Mouse (Mus musculus) kidney, embryonic 14.5 days (tissue): ENCODE results near the gene Rps9. TPM values are rescaled to one million over a fixed set of nuclear protein-coding genes. Genes with fewer than 3 reads are reported as not detected.
"Not testable (repeated sequence)": the region's sequence is repeated elsewhere in the genome, so short reads cannot be mapped to it uniquely, and the experiment has no call there.

Experiments used
- ATAC-seq: fragments of 200-750 bp; cut with Nextera tagmentation; 2 replicates; pipeline ENCODE4 v1.8.0; 2017; ENCODE audit warnings: moderate number of reproducible peaks, mild to moderate bottlenecking, moderate TSS enrichment, moderate library complexity; ENCODE audit not compliant: low FRiP score, low TSS enrichment
- H3K27ac ChIP-seq: fragments of 300-500 bp; sonication (generic); 2 replicates; pipeline ENCODE4 v1.5.1; 2014; ENCODE audit warnings: low read depth, mild to moderate bottlenecking, low read length, moderate library complexity, mixed read lengths
- H3K27me3 ChIP-seq: fragments of 300-500 bp; sonication (generic); 2 replicates; pipeline ENCODE4 v1.6.1; 2014; ENCODE audit warnings: mild to moderate bottlenecking, low read length; ENCODE audit not compliant: control insufficient read depth, insufficient read depth
- H3K36me3 ChIP-seq: fragments of 300-500 bp; sonication (generic); 2 replicates; pipeline ENCODE4 v1.6.1; 2014; ENCODE audit warnings: low read length, mixed read lengths; ENCODE audit not compliant: control insufficient read depth, insufficient read depth
- H3K4me1 ChIP-seq: fragments of 300-500 bp; sonication (generic); 2 replicates; pipeline ENCODE4 v1.6.1; 2014; ENCODE audit warnings: low read length, mixed read lengths; ENCODE audit not compliant: control insufficient read depth, insufficient read depth
- H3K4me2 ChIP-seq: fragments of 300-500 bp; sonication (generic); replicated peaks from 2 replicates; pipeline ENCODE4 v1.6.1; 2014; ENCODE audit warnings: low read depth, mild to moderate bottlenecking, low read length
- H3K4me3 ChIP-seq: fragments of 300-500 bp; sonication (generic); 2 replicates; pipeline ENCODE4 v1.5.1; 2014; ENCODE audit warnings: mild to moderate bottlenecking, low read length
- H3K9ac ChIP-seq: fragments of 300-500 bp; sonication (generic); 2 replicates; pipeline ENCODE4 v1.6.1; 2014; ENCODE audit warnings: low read depth, mild to moderate bottlenecking, low read length, moderate library complexity
- H3K9me3 ChIP-seq: fragments of 300-500 bp; sonication (generic); 2 replicates; pipeline ENCODE4 v1.6.1; 2016; ENCODE audit warnings: low read length; ENCODE audit not compliant: control insufficient read depth
- WGBS: fragments of 180-500 bp; shearing (Covaris S2); extraction: QIAGEN DNeasy Blood & Tissue Kit; methylation state at CpG from one replicate; pipeline ENCODE4 v1.1.7; 2014; 5-methylcytosine and 5-hydroxymethylcytosine counted together
- polyA plus RNA-seq: library from polyadenylated mRNA; unstranded; fragments of >200 nt; fragmentation: Nextera tagmentation; extraction: Ambion mirVana; gene quantifications from 2 replicates; pipeline ENCODE4 v1.2.1, GENCODE M21; 2014

The Rps9 gene
- polyA plus RNA-seq, 1 experiment from 2014 or later = 1,617 TPM

DNA sequence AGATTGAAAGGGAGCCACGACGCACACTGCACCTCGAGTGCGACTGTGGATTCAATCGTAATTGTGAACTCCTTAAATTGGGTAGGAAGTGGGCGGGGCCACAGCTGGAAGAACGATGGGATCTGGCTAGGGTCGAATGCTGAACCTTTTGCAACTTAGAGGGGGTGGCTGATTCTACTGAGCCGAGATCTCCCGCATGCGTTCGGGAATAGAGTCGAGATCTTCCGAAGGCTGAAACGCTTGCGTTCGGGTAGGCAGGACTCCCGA is 10.1 kb upstream of the Rps9 start:
- 0% methylated on average over 18 of the region's 18 CpGs for WGBS
- ATAC-seq = no peak
- peaks cover 15% of the 10 kb centered on the region for H3K4me1 ChIP-seq
- peak overlapping the region; percentile 79 for H3K4me3 ChIP-seq
- H3K9me3 ChIP-seq = no peaks in the 10 kb centered on the region
- peak overlapping the region; percentile 94 for H3K27ac ChIP-seq
- H3K4me2 ChIP-seq = peak overlapping the region; percentile 81
- peaks cover 35% of the 10 kb centered on the region for H3K36me3 ChIP-seq
- H3K9ac ChIP-seq = peak overlapping the region; percentile 89
- H3K27me3 ChIP-seq = no peaks in the 10 kb centered on the region

DNA sequence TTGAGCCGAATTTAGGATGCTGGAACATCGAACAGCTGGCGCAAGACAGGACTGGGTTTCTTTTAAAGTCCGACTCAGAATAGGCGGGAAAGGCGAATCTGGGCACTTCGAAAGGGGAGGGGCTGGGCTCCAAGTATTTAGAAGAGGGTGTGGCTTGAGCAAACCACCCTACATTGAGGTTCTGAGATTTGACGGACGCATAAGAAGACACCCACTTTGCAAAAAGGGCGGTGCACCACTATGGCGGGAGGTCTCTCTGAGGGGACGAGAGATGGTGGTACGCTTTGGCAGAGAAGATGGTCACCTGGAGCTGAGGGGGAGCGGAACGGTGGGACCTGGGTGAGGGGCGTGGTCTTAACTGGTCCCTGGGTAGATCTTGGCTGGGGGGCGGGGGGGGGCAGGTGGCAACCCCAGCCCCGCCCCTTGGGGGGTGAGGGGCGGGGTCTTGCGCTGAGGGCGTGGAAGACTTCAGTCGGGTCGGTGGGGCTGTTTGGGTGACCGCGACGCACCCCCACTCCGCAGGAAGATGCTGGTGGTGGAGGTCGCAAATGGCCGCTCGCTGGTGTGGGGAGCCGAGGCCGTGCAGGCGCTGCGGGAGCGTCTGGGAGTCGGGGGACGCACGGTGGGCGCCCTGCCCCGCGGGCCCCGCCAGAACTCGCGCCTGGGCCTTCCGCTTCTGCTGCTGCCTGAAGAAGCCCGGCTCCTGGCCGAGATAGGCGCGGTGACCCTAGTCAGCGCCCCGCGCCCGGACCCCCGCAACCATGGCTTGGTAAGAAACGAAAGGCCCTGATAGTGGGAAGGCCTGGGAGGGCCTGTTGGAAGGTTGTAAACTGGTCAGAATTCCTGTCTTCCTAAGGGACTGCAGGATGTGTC is 9.5 kb upstream of the Rps9 start:
- H3K27ac ChIP-seq = peak overlapping the region; percentile 94
- no peaks in the 10 kb centered on the region for H3K27me3 ChIP-seq
- peak; percentile 77 for ATAC-seq
- peak overlapping the region; percentile 89 for H3K9ac ChIP-seq
- peaks cover 15% of the 10 kb centered on the region for H3K4me1 ChIP-seq
- under 1% methylated on average over 40 of the region's 55 CpGs for WGBS
- H3K9me3 ChIP-seq = no peaks in the 10 kb centered on the region
- peaks cover 37% of the 10 kb centered on the region for H3K36me3 ChIP-seq
- H3K4me3 ChIP-seq = peak overlapping the region; percentile 79
- peak overlapping the region; percentile 81 for H3K4me2 ChIP-seq

DNA sequence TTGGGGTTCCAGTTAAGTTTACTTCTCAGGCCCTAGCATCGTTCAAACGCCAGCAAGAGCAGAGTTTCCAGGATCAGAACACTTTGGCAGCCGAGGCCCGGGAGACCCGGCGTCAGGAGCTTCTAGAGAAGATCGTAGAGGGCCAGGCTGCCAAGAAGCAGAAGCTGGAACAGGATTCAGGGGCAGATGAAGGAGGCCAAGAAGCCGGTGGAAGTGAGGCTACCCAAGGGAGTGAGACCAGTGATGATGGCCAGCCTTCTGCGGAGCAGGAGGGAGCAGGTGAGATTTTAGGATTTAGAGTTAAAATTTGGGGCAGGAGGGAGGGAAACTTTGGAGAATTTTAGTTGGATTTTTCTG is 8.9 kb upstream of the Rps9 start:
- Histone ChIP-seq H3K4me3 (peak overlapping the region; percentile 79), H3K36me3 (peaks cover 40% of the 10 kb centered on the region), H3K4me2 (peak overlapping the region; percentile 81), H3K27ac (peak overlapping the region; percentile 94), H3K4me1 (peaks cover 15% of the 10 kb centered on the region), H3K9ac (peak overlapping the region; percentile 89)
- not testable (repeated sequence) for ATAC-seq, H3K9me3 ChIP-seq, H3K27me3 ChIP-seq
- WGBS = 5% methylated on average over 9 of the region's 9 CpGs

DNA sequence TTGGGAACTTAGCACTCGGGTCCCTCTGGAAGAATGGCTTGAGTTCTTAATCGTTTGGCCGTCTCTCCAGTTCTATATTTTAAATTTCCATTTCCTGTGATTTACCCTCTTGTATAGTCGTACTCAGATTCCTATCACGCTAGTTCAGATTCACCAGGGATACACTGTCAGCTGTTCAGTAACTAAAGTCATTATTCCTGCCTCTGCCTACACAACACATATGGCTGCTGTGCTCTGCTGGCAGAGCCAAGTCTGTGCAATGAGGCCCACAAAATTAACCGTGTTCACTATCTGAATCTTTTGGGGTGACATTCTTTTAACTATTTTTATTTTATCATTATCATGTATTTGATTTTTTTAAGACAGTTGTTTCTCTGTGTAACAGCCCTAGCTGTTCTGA is 5.3 kb upstream of the Rps9 start:
- peaks cover 43% of the 10 kb centered on the region for H3K36me3 ChIP-seq

DNA sequence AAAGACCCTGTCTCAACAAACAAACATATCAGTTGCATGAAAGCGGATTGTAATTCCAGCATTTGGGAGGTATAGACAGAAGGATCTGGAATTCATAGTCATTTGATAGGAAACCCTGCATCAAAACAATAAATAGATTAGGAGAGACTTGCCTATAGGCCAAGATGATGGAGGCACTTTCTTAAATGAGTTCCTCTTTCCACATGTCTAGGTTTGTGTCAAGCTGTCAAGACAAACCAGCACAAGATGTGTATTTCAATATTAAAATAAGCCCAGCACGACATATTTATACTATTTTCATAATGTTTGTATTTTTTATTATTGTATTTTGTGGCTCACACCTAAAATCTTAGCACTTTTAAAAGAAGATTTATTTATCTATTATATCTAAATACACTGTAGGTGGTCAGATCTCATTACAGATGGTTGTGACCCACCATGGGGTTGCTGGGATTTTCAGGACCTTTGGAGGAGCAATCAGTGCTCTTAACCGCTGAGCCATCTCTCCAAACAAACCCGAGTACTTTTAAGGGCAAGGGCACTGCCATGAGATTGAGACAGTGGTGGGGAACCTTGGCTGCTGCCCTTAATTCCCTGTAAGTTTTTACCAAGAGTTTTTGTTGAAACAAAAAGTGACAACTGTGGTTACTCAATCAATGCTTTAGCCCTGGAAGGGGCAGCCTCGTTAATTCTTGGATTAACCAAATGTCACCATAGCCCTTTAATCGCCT is 480 bp upstream of the Rps9 start:
- peak overlapping the region; percentile 47 for H3K4me2 ChIP-seq
- peaks cover 46% of the 10 kb centered on the region for H3K36me3 ChIP-seq
- peak overlapping the region; percentile 95; the same call in 1 of the 2 replicates for H3K27ac ChIP-seq
- no peaks in the 10 kb centered on the region for H3K27me3 ChIP-seq
- 21% methylated on average over 6 of the region's 6 CpGs for WGBS
- H3K4me3 ChIP-seq = peak overlapping the region; percentile 91
- H3K9ac ChIP-seq = peak overlapping the region; percentile 54
- no peaks in the 10 kb centered on the region for H3K9me3 ChIP-seq
- peak; percentile 36 for ATAC-seq
- peaks cover 3% of the 10 kb centered on the region; the same call in 1 of the 2 replicates for H3K4me1 ChIP-seq

More for the DNA sequence above, 5.3 kb upstream of the Rps9 start:
- no peak overlapping the region for H3K27ac ChIP-seq
- H3K9ac ChIP-seq = no peak overlapping the region
- no peaks in the 10 kb centered on the region for H3K27me3 ChIP-seq
- ATAC-seq = no peak
- H3K4me1 ChIP-seq = peaks cover 9% of the 10 kb centered on the region; the same call in 1 of the 2 replicates
- no peaks in the 10 kb centered on the region for H3K9me3 ChIP-seq
- no peak overlapping the region for H3K4me3 ChIP-seq
- H3K4me2 ChIP-seq = no peak overlapping the region
- 94% methylated on average over 6 of the region's 6 CpGs for WGBS

DNA sequence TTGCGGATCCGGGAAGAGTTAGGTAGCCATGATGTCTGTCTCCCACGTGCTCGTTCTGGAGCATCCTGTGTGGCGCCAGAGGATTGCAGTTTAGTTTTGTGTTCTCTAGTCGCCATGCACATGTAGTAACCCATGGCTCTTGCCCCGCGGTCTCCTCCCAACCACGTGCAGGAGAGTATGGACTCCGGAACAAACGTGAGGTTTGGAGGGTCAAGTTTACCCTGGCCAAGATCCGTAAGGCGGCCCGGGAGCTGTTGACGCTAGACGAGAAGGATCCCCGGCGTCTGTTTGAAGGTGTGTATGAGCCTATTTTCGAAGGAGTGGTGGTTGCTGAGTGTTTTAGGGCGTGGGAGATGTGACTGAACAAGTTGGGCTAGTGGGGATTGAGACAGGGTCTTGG is 682 bp downstream of the Rps9 start:
- 0% methylated on average over 20 of the region's 20 CpGs for whole genome bisulfite sequencing
- Histone ChIP-seq H3K9me3 (no peaks in the 10 kb centered on the region), H3K4me2 (peak overlapping the region; percentile 87), H3K36me3 (peaks cover 40% of the 10 kb centered on the region), H3K4me1 (peaks cover 3% of the 10 kb centered on the region; the same call in 1 of the 2 replicates), H3K4me3 (peak overlapping the region; percentile 91), H3K27ac (peak overlapping the region; percentile 95), H3K27me3 (no peaks in the 10 kb centered on the region), H3K9ac (peak overlapping the region; percentile 94)
- peak; percentile 25 for ATAC-seq

DNA sequence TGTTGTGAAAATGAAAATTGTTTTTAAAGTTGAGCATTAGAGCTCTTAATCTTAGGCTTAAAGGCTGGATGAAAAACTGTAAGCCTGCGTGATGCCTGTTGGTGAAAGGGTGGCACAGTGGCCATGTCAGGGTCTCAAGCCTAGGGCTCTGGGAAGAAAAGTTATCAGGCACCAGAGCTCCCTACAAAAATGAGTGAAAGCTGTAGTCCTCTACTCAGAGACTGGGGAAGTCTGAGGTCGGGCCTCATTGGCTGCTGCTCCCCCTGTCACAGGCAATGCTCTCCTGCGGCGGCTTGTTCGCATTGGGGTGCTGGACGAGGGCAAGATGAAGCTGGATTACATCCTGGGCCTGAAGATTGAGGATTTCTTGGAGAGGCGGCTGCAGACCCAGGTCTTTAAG is 1.7 kb downstream of the Rps9 start:
- Histone ChIP-seq H3K9ac (peak overlapping the region; percentile 94), H3K4me3 (peak overlapping the region; percentile 91), H3K4me2 (peak overlapping the region; percentile 87), H3K36me3 (peaks cover 32% of the 10 kb centered on the region), H3K27ac (peak overlapping the region; percentile 95; the same call in 1 of the 2 replicates)
- not testable (repeated sequence) for H3K9me3 ChIP-seq, H3K27me3 ChIP-seq, H3K4me1 ChIP-seq, ATAC-seq
- WGBS = 1% methylated on average over 6 of the region's 7 CpGs

DNA sequence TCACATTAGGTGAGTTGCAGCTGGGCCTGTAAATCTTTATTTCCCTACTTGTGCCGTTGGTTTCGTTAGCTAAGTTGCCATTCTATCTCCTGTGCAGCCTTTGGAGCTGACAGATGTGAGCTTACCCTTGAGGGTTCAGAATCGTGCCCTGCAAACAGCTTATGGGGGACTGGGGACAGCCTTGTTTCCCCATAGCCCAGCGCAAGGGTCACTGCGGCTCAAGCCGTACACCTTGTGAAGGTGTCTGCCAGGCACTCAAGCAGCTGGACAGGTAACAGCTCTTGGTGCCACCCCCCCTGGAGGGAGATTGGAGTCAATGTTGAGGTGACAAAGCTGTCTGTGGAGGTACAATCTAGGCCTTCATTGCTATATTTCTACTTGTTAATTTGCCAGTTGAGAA is 2.1 kb downstream of the Rps9 start:
- ATAC-seq = no peak
- H3K4me1 ChIP-seq = peaks cover 3% of the 10 kb centered on the region; the same call in 1 of the 2 replicates
- no peaks in the 10 kb centered on the region for H3K9me3 ChIP-seq
- peak overlapping the region; percentile 91 for H3K4me3 ChIP-seq
- peak overlapping the region; percentile 87 for H3K4me2 ChIP-seq
- peak overlapping the region; percentile 94 for H3K9ac ChIP-seq
- H3K27me3 ChIP-seq = no peaks in the 10 kb centered on the region
- WGBS = 17% methylated on average over 6 of the region's 6 CpGs
- H3K27ac ChIP-seq = no peak overlapping the region
- peaks cover 30% of the 10 kb centered on the region for H3K36me3 ChIP-seq
